Mouse (Mus musculus) kidney, adult 2 months (tissue): ENCODE data around the gene Haus3. TPM values are rescaled to one million over a fixed set of nuclear protein-coding genes. Genes with fewer than 3 reads are reported as not detected.
A peak's percentile ranks its signal among the peaks of the same experiment; 100 is the strongest.

ENCODE experiments used
- DNase-seq: peaks from one replicate; pipeline ENCODE4 v3.0.0; 2021
- H3K27ac ChIP-seq: fragments of 200-500 bp; 2 replicates; pipeline ENCODE4 v1.5.1; 2012; ENCODE audit warnings: low read depth, low read length, control low read depth, inconsistent platforms; ENCODE audit not compliant: insufficient read depth
- H3K27me3 ChIP-seq: fragments of 200-500 bp; replicated peaks from 2 replicates; pipeline ENCODE4 v1.6.1; 2012; ENCODE audit warnings: mild to moderate bottlenecking, moderate library complexity, low read length, inconsistent platforms; ENCODE audit not compliant: control insufficient read depth, insufficient read depth
- H3K36me3 ChIP-seq: fragments of 200-500 bp; 2 replicates; pipeline ENCODE4 v1.6.1; 2012; ENCODE audit warnings: mild to moderate bottlenecking, moderate library complexity, low read length, inconsistent platforms; ENCODE audit not compliant: control insufficient read depth, insufficient read depth
- H3K4me1 ChIP-seq: fragments of 200-500 bp; 2 replicates; pipeline ENCODE4 v1.6.1; 2011; ENCODE audit warnings: low read length; ENCODE audit not compliant: control insufficient read depth, insufficient read depth
- H3K4me3 ChIP-seq: fragments of 200-500 bp; 2 replicates; pipeline ENCODE4 v1.5.1; 2011; ENCODE audit warnings: mild to moderate bottlenecking, low read depth, low read length, control low read depth; ENCODE audit not compliant: insufficient read depth
- CTCF ChIP-seq: fragments of 200-500 bp; conservative IDR thresholded peaks from 2 replicates; pipeline ENCODE4 v1.5.1; 2011; ENCODE audit warnings: low read depth, mild to moderate bottlenecking, control low read depth, low read length, moderate library complexity, mixed read lengths; ENCODE audit not compliant: insufficient read depth, insufficient read length
- POLR2A ChIP-seq: fragments of 200-500 bp; IDR thresholded peaks from one replicate; pipeline ENCODE4 v1.6.1; 2011; ENCODE audit warnings: low read depth, low read length, control low read depth
- WGBS: fragments of 180-500 bp; shearing (Covaris S2); methylation state at CpG from one replicate; pipeline ENCODE4 v1.1.7; 2018; 5-methylcytosine and 5-hydroxymethylcytosine counted together
- polyA plus RNA-seq: library from polyadenylated mRNA; depleted of rRNA; stranded (reverse); fragments of >200 nt; gene quantifications from 2 replicates; pipeline ENCODE4 v1.2.3, GENCODE M21; 2012; rRNA removed

Haus3 gene
- 0.34 and 0.64 TPM in 2 replicates for polyA plus RNA-seq

- H3K27me3 ChIP-seq = no peaks in the 10 kb centered on the region
- WGBS = under 1% methylated on average over 57 of the region's 57 CpGs
- no peak for TF ChIP-seq POLR2A
- TF ChIP-seq CTCF = 0 out of 2 replicates have a peak, but pooled peaks have one; percentile 17
- peak within 1 kb of the TSS; percentile 92 for H3K4me3 ChIP-seq
- DNase-seq = peak; percentile 99
- H3K27ac ChIP-seq = peak within 1 kb of the TSS; percentile 88
- H3K4me1 ChIP-seq = no peaks in the 10 kb centered on the region
- no peaks in the 10 kb centered on the region; the same call in 1 of the 2 replicates for H3K36me3 ChIP-seq
Observed at GRCm38 (mm10) chr5:34168950-34169891, at the start of gene Haus3, which contains the start of gene Poln. Gene Haus3, minus strand, starts transcription at chr5:34169527. Gene Poln, minus strand, starts transcription at chr5:34169448.

- DNase-seq = no peak
- H3K4me3 ChIP-seq = no peak overlapping the region
- 66% methylated on average over 5 of the region's 5 CpGs for WGBS
- no peaks in the 10 kb centered on the region for H3K36me3 ChIP-seq
- H3K27me3 ChIP-seq = no peaks in the 10 kb centered on the region
- H3K4me1 ChIP-seq = no peaks in the 10 kb centered on the region
- no peak for TF ChIP-seq POLR2A
- no peak for TF ChIP-seq CTCF
- no peak overlapping the region for H3K27ac ChIP-seq
Observed at GRCm38 (mm10) chr5:34218672-34219071, 49.3 kb upstream of the Haus3 start.

DNA sequence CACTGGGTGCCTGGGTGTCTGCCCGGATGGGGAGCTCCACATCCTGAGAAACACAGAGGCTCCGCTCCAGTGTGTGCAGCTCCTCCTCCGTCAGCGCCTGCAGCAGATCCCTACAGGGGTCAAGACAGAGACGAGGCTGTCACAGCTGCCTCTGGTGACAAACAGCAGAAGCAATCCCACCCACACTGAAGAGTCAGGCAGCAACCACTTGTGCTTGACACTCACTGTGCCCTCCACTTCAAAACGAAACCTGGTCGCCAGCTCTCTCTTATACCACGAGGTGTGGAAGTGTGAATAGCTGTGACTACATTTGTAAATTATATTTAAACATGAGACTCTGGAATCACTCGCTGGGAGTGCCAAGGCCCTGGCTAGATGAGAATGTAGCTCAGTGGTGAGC, 48.4 kb upstream of the Haus3 start:
- no peaks in the 10 kb centered on the region for H3K36me3 ChIP-seq
- H3K27me3 ChIP-seq = no peaks in the 10 kb centered on the region
- DNase-seq = no peak
- WGBS = 64% methylated on average over 9 of the region's 9 CpGs
- TF ChIP-seq POLR2A = no peak
- no peak for TF ChIP-seq CTCF
- H3K27ac ChIP-seq = no peak overlapping the region
- no peaks in the 10 kb centered on the region for H3K4me1 ChIP-seq
- no peak overlapping the region for H3K4me3 ChIP-seq

DNA sequence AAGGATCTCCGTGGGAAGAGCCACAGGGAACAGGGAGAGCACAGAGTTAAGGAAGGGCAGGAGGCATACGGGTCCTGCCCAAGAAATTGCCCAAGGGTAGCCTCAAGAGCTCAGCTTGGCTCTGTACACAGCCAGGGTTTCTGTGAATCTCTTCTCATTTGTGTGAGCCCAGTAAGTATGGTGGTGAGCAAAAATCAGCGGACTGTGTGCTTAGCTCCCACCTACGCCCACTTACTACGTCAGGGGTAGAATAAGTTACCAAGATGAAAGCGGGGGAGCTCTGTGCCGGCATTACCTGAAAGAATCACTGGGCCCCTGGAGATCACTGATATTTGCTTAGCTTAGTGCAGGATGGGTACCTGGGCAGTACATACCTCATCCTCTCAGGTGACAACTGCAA, 46.7 kb upstream of the Haus3 start:
- Histone ChIP-seq H3K36me3 (no peaks in the 10 kb centered on the region), H3K27ac (no peak overlapping the region), H3K27me3 (no peaks in the 10 kb centered on the region), H3K4me3 (no peak overlapping the region), H3K4me1 (no peaks in the 10 kb centered on the region)
- WGBS = 66% methylated on average over 7 of the region's 7 CpGs
- TF ChIP-seq POLR2A (no peak), CTCF (no peak)
- no peak for DNase-seq

GRCm38 (mm10) chr5:34213659-34214058, 44.3 kb upstream of the Haus3 start:
- no peak for DNase-seq
- no peak for TF ChIP-seq CTCF
- no peak for TF ChIP-seq POLR2A
- Histone ChIP-seq H3K36me3 (no peaks in the 10 kb centered on the region), H3K4me3 (no peak overlapping the region), H3K4me1 (no peaks in the 10 kb centered on the region), H3K27ac (no peak overlapping the region), H3K27me3 (no peaks in the 10 kb centered on the region)
- WGBS = 64% methylated on average over 8 of the region's 8 CpGs

GRCm38 (mm10) chr5:34210279-34210678, 41.0 kb upstream of the Haus3 start:
- H3K27ac ChIP-seq = no peak overlapping the region
- H3K36me3 ChIP-seq = no peaks in the 10 kb centered on the region
- no peak overlapping the region for H3K4me3 ChIP-seq
- peak; percentile 96 for TF ChIP-seq CTCF
- no peak for TF ChIP-seq POLR2A
- peak; percentile 78 for DNase-seq
- no peaks in the 10 kb centered on the region for H3K27me3 ChIP-seq
- WGBS = 0% methylated on average over 1 of the region's 1 CpGs
- no peaks in the 10 kb centered on the region for H3K4me1 ChIP-seq

DNA sequence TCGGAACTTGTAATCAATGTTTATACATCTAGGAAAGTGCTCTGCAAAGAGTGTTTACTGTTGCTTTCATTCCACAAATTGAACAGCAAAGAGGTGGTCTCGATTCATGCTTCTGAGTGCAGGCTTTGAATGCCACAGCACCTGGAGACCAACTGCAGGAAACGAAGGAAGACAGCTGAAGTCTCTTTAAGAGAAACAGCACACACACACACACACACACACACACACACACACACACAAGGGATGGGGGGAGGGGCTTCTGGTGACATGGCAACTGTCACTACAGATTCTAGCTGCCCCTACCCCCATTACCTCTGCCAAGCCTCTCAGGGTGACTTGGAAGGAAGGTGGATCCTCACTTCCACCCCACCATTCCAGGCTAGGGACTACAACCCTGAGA, 38.2 kb upstream of the Haus3 start:
- TF ChIP-seq CTCF (no peak), POLR2A (no peak)
- H3K36me3 ChIP-seq = no peaks in the 10 kb centered on the region
- no peak overlapping the region for H3K27ac ChIP-seq
- H3K4me3 ChIP-seq = no peak overlapping the region
- no peak for DNase-seq
- 60% methylated on average over 3 of the region's 3 CpGs for WGBS
- no peaks in the 10 kb centered on the region for H3K4me1 ChIP-seq
- no peaks in the 10 kb centered on the region for H3K27me3 ChIP-seq
